Mouse (Mus musculus): Measurements from ENCODE around the gene Siae.

Gene Siae

DNA sequence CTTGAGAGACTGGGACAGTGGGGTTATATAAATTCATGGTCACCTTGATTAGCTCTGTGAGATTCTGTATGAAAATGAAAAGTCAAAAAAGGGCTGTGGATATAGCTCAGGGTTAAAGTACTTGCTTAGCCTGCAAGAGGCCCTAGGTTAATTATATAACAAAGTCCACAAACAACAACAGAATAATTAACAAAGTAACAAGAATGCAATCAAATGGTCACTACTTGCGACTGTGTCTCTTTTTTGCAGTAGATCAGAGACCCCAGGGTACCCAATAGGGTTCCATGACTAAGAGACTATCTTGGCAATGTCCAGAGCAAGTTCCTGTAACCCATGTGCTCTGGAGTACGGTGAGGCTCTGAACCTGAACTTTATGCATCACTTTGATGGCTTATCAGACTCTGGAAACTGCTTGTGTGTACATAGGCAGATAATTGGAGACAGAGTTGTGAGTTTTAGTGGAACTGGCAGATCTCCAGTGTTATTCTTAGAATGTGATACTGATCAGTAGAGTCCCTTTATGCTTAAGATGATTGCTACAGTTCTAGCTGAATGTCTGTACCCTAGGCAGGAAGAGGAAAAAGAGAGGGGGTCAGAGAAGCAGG lies 13.8 kb downstream of the Siae start:
- no peak for DNase-seq (ENCODE audit: low spot score)

- no peak for DNase-seq (ENCODE audit: low spot score)
Measured at GRCm38 (mm10) chr9:37572204-37572876, 16.8 kb downstream of the Siae start.

DNA sequence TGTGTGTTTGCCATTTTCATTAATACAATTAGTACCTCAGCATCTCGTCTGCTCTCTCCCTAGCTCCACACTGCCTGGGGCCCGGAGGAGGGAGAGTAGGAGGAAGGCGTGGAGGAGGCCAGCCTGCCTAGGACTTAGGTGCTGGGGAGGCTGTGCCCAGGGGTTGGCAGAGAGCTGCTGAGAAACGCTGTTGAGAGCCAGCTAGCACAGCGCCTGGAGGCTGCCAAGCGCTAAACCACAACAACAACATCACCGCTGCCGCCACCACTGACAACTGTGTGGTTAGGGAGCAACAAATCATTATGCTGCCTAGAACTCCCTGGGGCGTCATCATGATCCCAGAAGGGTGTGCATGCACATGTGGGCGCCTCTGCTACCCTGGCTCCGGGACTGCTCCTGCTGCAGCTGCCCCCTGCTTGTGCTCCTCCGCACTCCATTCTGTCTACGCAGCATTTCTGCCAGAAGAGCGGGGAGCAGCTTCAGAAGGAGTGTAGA lies 21.0 kb downstream of the Siae start:
- DNase-seq (ENCODE audit: low spot score) = peak; percentile 13

- no peak for DNase-seq (ENCODE audit: low spot score)
Measured at GRCm38 (mm10) chr9:37583594-37583993, 28.1 kb downstream of the Siae start.

DNA sequence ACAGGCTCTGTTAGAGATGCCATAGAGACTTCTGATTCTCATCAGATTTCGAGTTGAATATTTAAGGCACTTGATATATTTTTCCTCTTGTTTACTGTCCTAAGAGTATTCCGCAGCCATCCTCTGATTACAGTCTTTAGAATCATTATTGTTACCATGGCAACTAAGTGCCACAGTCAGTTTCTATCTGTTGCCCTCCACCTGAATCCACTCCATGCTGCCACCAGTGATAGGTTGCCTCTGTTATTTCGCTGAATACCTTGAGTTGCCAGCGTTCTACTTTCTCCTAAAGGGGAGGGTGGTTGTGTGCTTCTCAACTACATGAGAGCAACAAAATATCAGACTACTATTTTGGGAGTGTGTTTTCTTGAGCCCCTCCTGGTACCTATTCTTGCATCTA lies 31.2 kb downstream of the Siae start:
- DNase-seq (ENCODE audit: low spot score) = no peak

DNA sequence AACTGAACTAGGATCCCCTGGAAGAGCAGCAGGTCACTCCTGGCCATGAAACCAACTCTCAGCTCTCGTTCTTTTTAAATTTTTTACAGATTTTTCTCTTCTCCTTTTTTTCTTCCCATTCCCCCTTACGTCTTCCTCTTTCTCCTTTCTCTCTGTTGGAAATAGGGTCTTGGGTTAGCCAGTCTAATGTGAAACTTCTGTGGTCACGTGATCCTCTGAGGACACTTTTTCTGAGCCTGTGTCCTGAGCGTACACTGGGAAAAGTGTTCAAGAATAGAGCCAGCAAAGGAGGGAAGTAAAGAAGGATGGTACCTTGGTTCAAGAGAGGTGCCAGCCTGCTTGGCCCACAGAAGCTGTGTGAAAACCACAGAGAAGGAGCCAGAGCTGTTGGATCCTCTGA lies 34.9 kb downstream of the Siae start:
- DNase-seq (ENCODE audit: low spot score) = no peak

GRCm38 (mm10) chr9:37592025-37592424 lies 36.5 kb downstream of the Siae start:
- DNase-seq (ENCODE audit: low spot score) = no peak

GRCm38 (mm10) chr9:37592633-37593032 lies 37.1 kb downstream of the Siae start:
- DNase-seq (ENCODE audit: low spot score) = no peak

DNA sequence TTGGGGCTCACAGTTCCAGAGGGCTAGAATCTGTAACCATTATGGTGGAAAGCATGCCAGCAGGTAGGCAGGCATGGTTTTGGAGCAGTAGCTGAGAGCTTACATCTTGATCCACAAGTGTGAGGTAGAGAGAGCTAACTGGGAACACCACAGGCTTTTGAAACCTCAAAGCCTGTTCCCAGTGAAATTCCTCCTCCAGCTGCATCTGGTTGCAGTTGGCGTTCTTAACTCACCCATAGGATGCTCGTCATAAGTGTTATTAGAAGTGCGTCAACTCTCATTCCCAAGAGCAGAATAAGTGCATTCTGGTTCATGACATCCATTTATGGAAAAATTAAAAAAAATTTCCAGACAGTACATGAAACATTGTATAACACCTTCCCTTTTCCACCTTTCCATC lies 38.2 kb downstream of the Siae start:
- no peak for DNase-seq (ENCODE audit: low spot score)

DNA sequence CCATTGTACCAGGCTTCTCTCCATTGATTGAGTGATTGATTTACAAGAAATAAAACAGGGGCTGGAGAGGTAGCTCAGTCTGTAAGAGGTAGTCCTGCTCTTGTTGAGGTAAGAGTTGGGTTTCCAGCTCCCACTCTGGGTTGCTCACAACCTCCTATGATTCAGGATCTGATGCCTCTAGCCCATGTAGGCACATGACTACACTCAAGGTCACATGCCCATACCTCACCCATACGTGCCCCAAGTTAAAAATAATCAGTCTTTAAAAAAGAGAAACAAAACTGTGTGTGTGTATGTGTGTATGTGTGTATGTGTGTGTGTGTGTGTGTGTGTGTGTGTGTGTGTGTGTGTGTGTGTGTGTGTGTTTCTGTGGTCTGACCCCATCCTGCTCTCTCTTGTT lies 40.1 kb downstream of the Siae start:
- DNase-seq (ENCODE audit: low spot score) = no peak

GRCm38 (mm10) chr9:37598637-37599036 lies 43.1 kb downstream of the Siae start:
- DNase-seq (ENCODE audit: low spot score) = no peak

DNA sequence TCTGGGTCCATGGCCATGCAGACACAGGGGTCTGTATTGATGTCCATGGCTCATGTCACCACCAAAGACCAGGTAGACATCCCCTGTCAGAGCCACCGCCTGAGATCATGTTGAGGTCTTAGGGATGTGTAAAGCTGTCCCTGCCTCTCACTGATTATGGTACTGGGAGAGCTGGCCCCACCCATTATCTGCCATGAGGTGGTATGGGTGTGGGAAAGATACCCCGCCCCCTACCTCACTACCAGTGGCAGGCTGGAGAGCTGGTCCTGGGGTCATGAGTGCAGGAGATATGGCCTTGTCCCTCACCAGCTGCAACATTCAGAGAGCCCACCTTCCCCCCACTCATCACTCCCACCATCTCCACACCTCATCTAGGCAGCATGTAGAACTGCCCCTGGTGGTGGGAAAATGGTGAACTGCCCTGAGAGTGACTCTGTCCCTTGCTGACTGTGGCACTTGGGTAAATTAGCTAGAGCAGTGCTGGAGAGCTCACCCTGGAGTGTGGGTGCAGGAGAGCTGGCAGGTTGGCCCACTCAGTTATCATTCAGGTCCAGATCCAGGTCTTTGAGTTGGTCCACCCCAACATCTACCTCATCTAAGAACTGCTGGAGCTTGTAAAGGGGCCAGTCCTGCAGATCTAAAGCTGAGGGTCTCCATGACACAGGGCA lies 45.2 kb downstream of the Siae start:
- DNase-seq (ENCODE audit: low spot score) = no peak

- DNase-seq (ENCODE audit: low spot score) = no peak
Measured at GRCm38 (mm10) chr9:37605089-37605488, 49.6 kb downstream of the Siae start.

GRCm38 (mm10) chr9:37609558-37609957 lies 54.1 kb downstream of the Siae start:
- no peak for DNase-seq (ENCODE audit: low spot score)

GRCm38 (mm10) chr9:37613182-37613910 lies 57.8 kb downstream of the Siae start, which contains the start of gene Spa17:
Spa17 (minus strand) TSS chr9:37613722.
- peak; percentile 88 for DNase-seq (ENCODE audit: low spot score)

DNA sequence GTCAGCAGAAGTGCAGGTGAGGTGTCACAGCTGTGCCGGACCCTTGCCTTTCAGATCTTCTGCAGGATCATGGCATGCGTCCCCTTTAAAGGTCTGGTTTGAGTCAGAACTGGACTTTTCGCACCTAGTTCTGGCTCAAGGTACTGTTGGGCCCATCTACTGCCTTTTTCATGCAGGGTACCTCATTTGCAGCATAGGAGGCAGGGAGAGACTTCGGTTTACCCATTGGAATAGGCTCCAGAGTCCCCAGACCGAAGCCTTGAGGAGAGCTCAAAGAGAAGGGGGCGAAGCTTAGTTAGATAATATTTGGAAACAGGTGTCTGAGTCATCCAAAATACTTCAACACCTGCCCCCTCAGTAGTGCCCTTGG lies 58.4 kb downstream of the Siae start:
- DNase-seq (ENCODE audit: low spot score) = no peak

GRCm38 (mm10) chr9:37614316-37614715 lies 58.8 kb downstream of the Siae start:
- no peak for DNase-seq (ENCODE audit: low spot score)

DNA sequence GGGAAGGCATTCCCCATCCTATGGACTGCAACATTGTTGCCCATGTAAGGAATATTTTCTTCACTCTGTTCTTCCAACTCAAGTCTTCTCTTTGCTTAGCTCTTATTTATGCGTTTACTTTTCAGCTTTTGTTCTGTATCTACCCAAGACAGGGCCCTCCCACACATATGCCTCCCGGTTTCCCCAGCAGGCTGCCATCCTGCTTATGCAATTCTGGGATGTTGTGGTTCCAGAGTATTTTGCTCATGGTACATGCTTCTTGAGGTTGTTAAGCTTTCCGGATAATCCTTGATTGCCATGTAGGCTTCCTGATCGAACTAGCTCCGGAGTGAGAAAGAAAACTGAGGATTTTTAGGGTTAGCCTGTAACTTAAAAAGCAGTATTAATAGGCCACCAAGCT lies 59.7 kb downstream of the Siae start:
- no peak for DNase-seq (ENCODE audit: low spot score)

- DNase-seq (ENCODE audit: low spot score) = peak; percentile 38
Measured at GRCm38 (mm10) chr9:37616770-37617169, 61.3 kb downstream of the Siae start.

DNA sequence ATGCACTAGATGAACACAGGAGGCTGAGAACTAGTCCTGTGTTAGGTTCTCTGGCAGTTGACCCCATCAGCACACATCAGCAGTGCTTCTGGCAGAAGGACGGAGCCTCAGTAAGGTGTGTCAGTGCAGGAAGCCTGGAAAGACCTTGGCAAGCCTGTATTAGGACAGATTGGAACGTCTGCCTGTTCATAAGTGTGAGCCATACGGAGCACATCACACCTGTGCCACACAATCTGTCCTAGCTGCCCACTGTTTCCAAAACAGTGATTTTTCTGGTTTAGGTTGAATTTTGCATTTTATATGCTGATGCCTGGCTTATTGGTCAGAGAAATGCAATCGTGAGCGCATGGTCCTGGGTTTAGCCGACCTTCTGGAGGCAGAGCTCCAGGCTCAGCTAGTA lies 65.8 kb downstream of the Siae start:
- DNase-seq (ENCODE audit: low spot score) = no peak

DNA sequence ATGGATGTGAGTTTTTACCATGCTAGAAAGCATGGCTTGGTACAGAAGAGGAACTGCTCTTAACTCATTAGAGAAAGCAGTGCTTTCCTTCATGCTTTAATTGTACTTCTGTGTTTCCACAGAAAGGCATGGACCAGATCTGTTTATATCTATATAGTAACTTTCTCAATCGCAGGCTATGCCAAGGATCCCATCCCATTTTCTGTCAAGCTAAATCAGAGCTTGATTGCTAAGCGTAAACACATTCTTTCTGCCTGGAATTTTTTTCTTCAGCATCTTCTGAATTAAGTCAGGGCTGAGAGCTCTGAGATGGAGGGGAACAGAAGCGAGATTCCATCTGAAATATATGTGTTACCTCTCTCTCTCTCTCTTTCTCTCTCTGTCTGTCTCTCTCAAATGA lies 68.5 kb downstream of the Siae start:
- DNase-seq (ENCODE audit: low spot score) = no peak

DNA sequence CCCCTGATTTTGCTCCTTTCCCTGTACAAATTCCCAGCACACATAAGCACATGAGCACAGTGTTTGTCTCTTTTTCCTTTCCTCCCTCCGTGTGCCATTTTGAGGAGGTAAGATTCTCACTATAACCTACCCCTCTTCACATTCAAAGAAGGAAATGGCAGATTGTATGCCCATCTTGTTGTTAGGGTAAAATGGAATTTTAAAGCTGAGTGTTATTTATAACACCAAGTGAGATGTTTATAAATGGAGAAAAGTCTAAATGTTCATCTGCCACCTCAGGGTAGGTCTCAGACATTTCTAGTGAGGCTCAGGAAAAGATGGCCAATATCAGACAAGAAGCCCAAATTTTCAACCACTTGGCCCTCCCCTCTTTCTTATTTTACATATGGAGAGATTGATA lies 69.0 kb downstream of the Siae start:
- no peak for DNase-seq (ENCODE audit: low spot score)

GRCm38 (mm10) chr9:37625129-37625528 lies 69.6 kb downstream of the Siae start:
- DNase-seq (ENCODE audit: low spot score) = no peak
